Mouse (Mus musculus) cerebellum, adult 11 months (tissue): ENCODE measurements around the gene Pik3cb.

Experiments
- DNase-seq: peaks from one replicate; pipeline ENCODE4 v3.0.0; 2022

The Pik3cb gene

DNA sequence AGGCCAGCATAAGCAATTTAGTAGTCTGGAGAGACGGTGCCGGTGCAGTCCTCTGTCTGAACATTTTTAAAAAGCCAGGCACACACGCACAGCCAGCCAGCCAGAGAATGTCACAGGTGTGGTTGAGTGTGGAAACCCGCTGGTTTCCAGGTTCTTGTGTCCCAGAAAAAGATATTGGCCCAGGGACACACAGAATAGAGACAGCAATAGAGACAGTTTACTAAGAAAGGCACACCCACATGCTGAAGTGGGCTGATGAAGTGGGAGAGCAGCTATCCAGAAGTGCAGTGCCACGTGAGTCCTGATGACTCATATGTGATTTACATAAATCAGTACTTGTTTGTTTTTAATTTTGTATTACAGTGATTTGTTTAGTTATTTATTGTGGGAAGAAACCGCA, 5.3 kb upstream of the Pik3cb start:
- no peak for DNase-seq

DNA sequence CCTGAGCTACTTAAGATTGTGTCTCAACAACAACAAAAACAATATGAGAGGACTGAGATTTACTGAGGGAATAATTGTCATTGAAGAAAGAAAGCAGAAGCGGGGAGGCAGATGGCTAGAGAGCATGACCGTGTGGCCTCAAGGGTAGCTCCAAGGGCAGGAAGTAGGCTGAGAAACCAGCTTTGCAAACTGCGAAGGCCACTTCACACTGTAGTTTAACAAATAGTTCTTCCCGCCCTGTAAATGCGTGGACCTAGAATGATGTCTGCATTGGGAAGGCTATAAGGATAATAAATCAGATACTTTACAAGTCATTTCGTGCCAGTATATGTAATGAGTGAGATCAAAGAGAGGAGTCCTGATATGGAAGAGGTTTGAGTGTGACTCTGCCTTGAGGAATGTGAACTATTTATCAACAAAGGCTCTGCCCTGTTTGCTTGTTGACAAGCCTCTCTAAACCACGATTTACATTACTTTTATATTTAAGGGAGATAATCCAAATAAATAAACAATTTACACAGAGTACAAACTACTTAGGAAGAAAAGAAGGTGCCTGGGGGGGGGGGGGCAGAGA, 4.1 kb upstream of the Pik3cb start:
- no peak for DNase-seq

DNA sequence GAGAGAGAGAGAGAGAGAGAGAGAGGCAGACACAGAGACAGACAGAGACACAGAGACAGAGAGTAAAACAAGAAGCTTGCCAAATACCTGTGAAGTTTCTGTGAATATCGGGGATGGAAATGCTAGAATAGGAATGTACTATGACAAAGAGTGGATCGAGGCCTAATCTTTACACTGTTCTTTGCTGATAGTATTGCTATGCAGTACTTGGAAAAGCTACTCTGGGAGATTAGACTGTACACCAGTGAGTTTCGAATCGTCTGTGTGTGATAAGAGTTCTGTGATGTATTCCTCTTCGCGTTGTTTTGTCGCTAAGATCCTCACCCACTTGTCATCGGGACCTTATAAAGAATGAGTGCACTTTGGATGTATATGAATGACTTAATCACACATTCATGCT, 1.2 kb upstream of the Pik3cb start:
- no peak for DNase-seq

GRCm38 (mm10) chr9:99141171-99141570, 750 bp upstream of the Pik3cb start:
- no peak for DNase-seq

- DNase-seq, result no peak
These were observed 1.0 kb downstream of the Pik3cb start for GRCm38 (mm10) chr9:99139194-99140023.

DNA sequence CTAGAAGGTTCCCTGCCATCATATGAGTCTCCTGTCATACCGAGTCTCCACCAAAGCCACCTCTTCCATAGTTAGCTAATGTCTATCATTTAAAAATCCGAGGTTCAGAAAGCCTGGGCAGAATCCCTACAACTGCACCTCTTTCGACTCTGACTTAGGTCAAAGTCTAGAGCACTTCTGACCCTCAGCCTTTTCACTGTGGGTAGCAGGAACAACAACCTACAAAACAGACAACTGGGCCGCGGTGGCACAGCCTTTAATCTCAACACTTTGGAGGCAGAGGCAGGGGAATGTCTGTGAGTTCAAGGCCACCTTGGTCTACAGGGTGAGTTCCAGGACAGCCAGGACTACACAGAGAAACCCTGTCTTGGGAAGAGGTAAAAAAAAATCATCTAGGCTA, 3.1 kb downstream of the Pik3cb start:
- no peak for DNase-seq

DNA sequence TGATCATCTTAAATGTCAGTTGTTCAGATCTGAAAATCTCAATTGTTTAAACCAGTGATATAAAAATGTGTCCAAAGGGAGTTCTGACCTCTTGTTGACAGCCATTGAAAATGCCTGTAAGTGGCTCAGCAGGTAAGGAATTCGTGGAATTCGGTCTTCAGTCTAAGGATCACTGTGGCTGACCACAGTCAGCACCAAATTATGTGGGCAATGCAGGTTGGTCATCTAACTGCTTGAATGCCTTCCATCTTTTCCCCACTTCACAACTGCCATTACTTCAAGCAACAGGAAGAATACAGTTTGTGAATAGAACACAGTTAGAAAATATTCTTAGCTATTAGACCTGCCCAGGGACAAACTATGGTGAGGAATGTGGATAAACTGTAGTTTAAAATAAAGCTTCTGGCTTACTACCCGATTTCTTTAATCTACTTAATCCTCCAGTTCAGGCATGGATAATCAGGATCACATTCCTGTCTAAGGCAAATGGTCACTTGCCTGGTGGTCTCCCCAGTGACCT, 8.4 kb downstream of the Pik3cb start:
- no peak for DNase-seq

GRCm38 (mm10) chr9:99131119-99131518, 9.3 kb downstream of the Pik3cb start:
- no peak for DNase-seq

GRCm38 (mm10) chr9:99127578-99127977, 12.8 kb downstream of the Pik3cb start:
- no peak for DNase-seq

DNA sequence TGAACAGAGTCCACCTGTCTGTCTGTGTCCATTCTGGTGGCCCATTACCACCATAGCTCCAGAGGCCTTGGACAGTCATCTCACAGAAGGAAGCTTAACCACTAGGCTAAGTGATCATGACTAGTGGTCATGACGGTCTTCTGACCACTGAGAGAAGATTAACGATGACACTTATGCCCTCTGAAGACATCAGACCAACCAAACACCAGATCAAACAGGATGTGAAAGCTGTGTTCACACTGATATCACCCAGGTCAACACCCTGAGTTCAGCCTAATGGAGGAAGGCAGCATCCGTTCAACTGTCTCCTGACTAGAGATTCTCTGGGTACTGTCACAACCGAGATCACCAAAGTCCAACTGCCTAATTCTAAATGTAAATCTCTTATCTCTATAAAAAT, 17.7 kb downstream of the Pik3cb start:
- DNase-seq, result no peak

DNA sequence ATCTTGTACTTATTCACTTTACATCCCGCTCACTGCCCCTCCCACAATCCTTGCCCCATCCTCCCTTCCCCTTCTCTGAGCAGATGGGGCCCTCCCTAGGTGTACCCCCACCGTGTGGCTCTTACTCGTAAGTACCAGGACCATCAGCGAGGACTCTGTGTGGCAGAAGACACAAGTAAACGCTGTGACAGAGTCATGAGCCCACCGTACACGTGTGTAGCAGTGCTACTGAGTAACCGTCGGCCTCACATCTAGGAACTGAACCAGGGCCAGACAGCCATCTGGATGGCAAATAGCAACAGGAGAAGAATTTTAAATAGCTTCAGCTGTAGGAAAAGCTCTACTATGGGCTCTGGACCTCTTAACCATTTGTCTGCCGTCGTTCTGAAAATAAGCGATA, 28.0 kb downstream of the Pik3cb start:
- DNase-seq, result no peak

GRCm38 (mm10) chr9:99111085-99111484, 29.3 kb downstream of the Pik3cb start:
- no peak for DNase-seq

DNA sequence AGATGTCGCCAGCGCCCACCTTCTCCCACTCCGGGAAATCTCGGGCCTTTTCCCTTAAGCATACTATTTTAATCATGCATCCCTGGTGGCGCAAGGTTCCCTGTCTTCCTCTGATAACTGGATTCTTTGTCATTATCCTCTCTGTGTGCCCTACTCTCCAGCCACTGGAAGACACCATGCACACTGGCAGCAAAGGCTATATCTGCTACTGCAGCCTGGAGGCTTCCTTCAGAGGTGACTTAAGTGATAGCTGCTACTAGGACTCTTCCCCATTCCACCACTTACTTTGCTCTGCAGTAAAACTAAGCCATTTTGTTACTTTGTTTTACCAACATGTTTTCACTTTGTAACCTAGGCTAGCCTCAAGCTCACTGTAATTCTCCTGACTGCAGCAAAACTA, 30.2 kb downstream of the Pik3cb start:
- DNase-seq, result no peak

- DNase-seq, result no peak
These were observed 30.8 kb downstream of the Pik3cb start for GRCm38 (mm10) chr9:99109585-99109984.

DNA sequence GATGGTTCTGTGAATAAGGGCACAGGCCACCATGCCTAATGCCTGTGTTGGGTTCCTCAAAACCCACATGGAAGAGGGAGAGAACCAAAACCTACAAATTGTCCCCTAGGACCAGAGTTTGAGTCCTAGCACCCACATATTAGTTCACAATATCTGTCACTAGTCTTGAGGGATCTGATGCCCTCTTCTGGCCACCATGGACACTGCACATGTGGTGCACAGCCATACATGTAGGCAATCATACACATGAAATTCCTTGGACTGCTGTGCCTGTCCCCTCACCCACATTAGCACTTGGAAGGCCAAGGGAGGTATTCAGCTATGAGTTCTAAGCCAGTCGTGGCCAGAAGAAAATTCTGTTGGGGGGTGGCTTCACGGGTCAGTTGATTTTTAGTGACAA, 36.0 kb downstream of the Pik3cb start:
- no peak for DNase-seq

GRCm38 (mm10) chr9:99103865-99104264, 36.6 kb downstream of the Pik3cb start:
- no peak for DNase-seq

DNA sequence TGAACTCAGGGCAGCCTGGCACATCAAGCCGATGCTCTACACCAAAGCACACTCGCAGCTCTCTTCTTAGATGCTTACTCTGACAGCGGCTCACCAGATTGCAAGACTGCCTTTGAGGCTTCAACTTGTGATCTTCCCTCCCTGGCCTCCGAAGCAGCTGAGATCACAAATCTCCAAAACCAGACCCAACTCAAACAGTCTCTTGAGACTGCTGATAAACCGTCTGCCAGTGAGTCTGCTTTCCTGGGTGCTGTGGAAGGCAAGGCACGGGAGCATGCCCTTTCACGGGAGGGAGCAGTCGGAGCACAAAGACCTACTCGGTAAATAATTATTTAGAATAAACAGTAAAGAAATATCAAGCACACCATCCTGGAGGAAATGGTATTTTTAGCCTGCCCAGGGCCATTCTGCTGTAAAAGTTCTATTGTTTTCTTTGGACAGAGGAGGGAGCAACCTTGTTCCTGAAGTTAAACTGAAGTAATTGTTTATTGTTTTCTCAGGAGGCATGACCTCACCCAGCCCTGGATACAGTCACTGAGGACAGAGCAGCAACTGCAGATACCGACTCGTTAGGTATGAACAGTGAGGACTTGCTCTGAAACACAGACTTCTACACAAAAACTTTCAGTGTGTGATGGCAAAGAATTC, 41.8 kb downstream of the Pik3cb start:
- DNase-seq, result no peak

DNA sequence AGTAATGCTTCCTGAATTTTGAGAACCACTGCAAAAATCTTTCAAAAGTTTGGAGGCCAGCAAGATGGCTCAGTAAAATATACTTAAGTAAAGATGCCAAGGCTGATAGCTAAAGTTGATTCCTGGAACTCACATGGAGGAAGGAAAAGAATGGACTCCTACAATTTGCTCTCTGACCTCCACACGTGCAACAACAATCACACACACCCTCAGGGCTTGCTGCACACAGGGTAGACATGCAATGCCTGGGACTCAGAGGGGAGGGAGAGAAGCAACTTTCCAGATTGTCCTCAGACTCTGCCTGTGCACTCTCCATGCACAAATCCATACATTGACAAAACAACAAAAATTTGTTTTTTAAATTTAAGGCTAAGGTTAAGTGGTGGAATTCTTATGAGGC, 42.8 kb downstream of the Pik3cb start:
- DNase-seq, result no peak

- no peak for DNase-seq
These were observed 45.2 kb downstream of the Pik3cb start for GRCm38 (mm10) chr9:99095192-99095591.

GRCm38 (mm10) chr9:99090546-99090945, 49.9 kb downstream of the Pik3cb start:
- DNase-seq, result no peak

GRCm38 (mm10) chr9:99089904-99090303, 50.5 kb downstream of the Pik3cb start:
- DNase-seq, result no peak

DNA sequence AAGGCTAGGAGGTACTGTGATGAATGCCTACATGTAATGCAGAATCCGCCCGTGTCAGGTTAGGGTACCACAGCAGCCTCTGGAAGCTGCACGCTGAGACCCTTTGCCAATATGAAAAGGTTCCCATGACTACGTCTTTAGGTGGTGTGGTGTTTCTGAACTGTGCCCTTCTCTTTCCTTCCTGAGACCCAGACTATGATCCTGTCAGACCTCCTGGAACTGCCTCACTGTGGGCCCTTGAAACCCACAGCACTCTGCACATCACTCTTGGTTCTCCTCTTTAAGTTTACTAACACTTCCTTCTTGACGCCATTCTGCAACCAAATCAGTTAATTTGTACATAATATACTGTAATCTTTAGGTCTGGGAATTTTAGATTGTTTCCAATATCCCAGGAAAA, 58.7 kb downstream of the Pik3cb start:
- no peak for DNase-seq

GRCm38 (mm10) chr9:99081308-99081707, 59.1 kb downstream of the Pik3cb start:
- DNase-seq, result no peak

DNA sequence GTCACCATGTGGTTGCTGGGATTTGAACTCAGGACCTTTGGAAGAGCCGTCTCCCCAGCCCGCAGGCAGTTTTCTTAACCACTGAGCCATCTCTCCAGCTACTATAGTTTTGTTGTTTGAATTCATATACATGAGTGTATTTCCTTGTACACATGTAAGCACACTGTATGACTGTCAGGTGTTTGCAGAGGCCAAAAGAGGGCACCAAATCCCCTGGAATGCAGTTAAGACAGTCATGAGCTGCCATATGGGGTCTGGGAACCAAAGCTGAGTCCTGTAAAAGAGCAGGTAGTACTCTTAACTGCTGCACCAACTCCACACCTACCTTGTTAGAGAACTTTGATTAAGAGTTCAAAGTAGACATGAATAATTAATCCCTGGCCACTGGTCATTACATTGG, 59.8 kb downstream of the Pik3cb start:
- DNase-seq, result no peak
